Mouse (Mus musculus) embryonic facial prominence, embryonic 13.5 days (tissue): ENCODE results near the gene Carmil2. TPM values are rescaled to one million over a fixed set of nuclear protein-coding genes. Genes with fewer than 3 reads are reported as not detected.

Source experiments
- ATAC-seq: fragments of 200-750 bp; cut with Nextera tagmentation; 2 replicates; pipeline ENCODE4 v1.8.0; 2017; ENCODE audit warnings: low read depth; ENCODE audit not compliant: insufficient number of reproducible peaks, insufficient read depth, low FRiP score, low TSS enrichment
- H3K27ac ChIP-seq: fragments of 300-500 bp; sonication (generic); 2 replicates; pipeline ENCODE4 v1.5.1; 2015; ENCODE audit warnings: moderate library complexity, mild to moderate bottlenecking, inconsistent platforms
- H3K27me3 ChIP-seq: fragments of 300-500 bp; sonication (generic); 2 replicates; pipeline ENCODE4 v1.6.1; 2015; ENCODE audit warnings: mild to moderate bottlenecking, inconsistent platforms
- H3K36me3 ChIP-seq: fragments of 300-500 bp; sonication (generic); 2 replicates; pipeline ENCODE4 v1.6.1; 2015; ENCODE audit warnings: mild to moderate bottlenecking, inconsistent platforms
- H3K4me1 ChIP-seq: fragments of 300-500 bp; sonication (generic); 2 replicates; pipeline ENCODE4 v1.6.1; 2015; ENCODE audit warnings: inconsistent platforms
- H3K4me2 ChIP-seq: fragments of 300-500 bp; sonication (generic); 2 replicates; pipeline ENCODE4 v1.6.1; 2015; ENCODE audit warnings: moderate library complexity, mild to moderate bottlenecking, inconsistent platforms
- H3K4me3 ChIP-seq: fragments of 300-500 bp; sonication (generic); 2 replicates; pipeline ENCODE4 v1.5.1; 2015; ENCODE audit warnings: mild to moderate bottlenecking, inconsistent platforms
- H3K9ac ChIP-seq: fragments of 300-500 bp; sonication (generic); 2 replicates; pipeline ENCODE4 v1.6.1; 2015; ENCODE audit warnings: mild to moderate bottlenecking, inconsistent platforms
- H3K9me3 ChIP-seq: fragments of 300-500 bp; sonication (generic); 2 replicates; pipeline ENCODE4 v1.6.1; 2016; ENCODE audit warnings: inconsistent platforms
- WGBS: fragments of 180-500 bp; shearing (Covaris S2); methylation state at CpG from one replicate; pipeline ENCODE4 v1.1.7; 2015; ENCODE audit warnings: mixed read lengths; 5-methylcytosine and 5-hydroxymethylcytosine counted together
- polyA plus RNA-seq: library from polyadenylated mRNA; unstranded; fragments of >200 nt; fragmentation: Nextera tagmentation; extraction: Ambion mirVana; gene quantifications from 2 replicates; pipeline ENCODE4 v1.2.1, GENCODE M21; 2015

The Carmil2 gene
- polyA plus RNA-seq, 1 experiment from 2014 or later: 0.84 TPM

DNA sequence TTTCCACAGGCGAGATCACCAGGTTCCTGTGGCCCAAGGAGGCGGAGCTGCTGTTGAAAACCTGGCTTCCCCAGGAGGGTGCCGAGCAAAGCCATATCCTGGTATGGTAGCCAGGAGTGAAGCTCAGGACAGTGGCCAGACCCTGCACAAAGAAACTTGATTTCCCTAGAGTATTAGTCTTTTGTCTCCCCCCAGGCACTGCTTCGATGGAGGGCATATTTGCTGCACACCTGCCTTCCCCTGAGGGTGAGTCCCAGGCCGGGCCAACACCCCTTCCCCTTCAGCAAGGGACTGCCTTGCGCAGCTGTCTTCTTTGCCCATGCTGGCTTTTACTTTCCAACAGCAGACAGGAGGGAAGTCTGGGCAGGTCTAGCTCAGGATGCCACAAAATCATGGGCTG is 477 bp downstream of the Carmil2 start:
- H3K4me2 ChIP-seq: no peak overlapping the region
- H3K9me3 ChIP-seq: no peaks in the 10 kb centered on the region
- H3K27ac ChIP-seq: no peak overlapping the region
- peaks cover 26% of the 10 kb centered on the region for H3K36me3 ChIP-seq
- no peak for ATAC-seq
- no peak overlapping the region for H3K4me3 ChIP-seq
- WGBS: 55% methylated on average over 6 of the region's 6 CpGs
- H3K9ac ChIP-seq: no peak overlapping the region
- peaks cover 9% of the 10 kb centered on the region; the same call in 1 of the 2 replicates for H3K4me1 ChIP-seq
- H3K27me3 ChIP-seq: no peaks in the 10 kb centered on the region

DNA sequence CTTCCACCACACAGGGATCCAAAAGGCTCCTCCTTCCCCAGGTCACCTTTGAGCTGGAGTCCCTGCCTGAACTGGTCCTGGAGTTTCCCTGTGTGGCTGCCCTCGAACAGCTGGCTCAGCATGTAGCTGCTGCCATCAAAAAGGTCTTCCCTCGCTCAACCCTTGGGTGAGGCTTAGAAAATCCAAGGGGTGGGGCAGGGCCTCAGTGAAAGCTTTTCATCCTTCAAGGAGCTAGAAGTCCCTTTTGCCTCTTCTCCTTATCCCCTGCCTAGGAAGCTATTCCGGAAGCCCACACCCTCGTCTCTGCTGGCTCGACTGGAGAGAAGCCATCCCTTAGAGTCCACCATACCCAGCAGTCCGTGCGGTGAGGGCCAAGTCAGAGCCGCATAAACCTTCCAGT is 1.4 kb downstream of the Carmil2 start:
- no peak for ATAC-seq
- 70% methylated on average over 8 of the region's 8 CpGs for WGBS

DNA sequence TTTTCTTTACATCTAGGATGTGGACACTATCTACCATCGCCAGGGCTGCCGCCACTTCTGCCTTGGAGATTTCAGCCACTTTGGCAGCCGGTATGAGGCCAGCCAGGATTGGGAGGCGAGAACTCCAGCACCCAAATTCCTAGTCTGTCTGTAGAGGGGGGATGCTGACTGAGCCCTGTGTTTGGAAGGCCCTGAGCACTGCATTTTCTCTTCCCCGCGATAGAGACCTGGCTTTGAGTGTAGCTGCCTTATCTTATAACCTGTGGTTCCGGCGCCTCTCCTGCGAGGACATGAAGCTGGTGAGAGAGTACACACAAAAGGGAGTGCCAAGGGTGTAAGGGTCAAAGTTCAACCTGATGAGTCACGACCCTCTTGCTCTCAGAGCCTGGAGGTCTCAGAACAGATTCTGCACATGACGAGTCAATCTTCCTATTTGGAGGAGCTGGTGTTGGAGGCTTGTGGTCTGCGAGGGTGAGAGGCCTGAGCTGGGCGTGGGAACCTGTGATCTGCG is 2.2 kb downstream of the Carmil2 start:
- Histone ChIP-seq H3K9ac (no peak overlapping the region), H3K27me3 (no peaks in the 10 kb centered on the region), H3K4me1 (peaks cover 9% of the 10 kb centered on the region; the same call in 1 of the 2 replicates), H3K36me3 (peaks cover 12% of the 10 kb centered on the region), H3K4me3 (no peak overlapping the region), H3K9me3 (no peaks in the 10 kb centered on the region; the same call in 1 of the 2 replicates), H3K27ac (no peak overlapping the region), H3K4me2 (no peak overlapping the region)
- no peak for ATAC-seq
- WGBS: 68% methylated on average over 14 of the region's 14 CpGs

More for the DNA sequence above, 1.4 kb downstream of the Carmil2 start:
- no peak overlapping the region for H3K9ac ChIP-seq
- no peaks in the 10 kb centered on the region for H3K27me3 ChIP-seq
- H3K9me3 ChIP-seq: no peaks in the 10 kb centered on the region
- peaks cover 17% of the 10 kb centered on the region for H3K36me3 ChIP-seq
- H3K4me3 ChIP-seq: no peak overlapping the region
- no peak overlapping the region for H3K4me2 ChIP-seq
- H3K4me1 ChIP-seq: peaks cover 9% of the 10 kb centered on the region; the same call in 1 of the 2 replicates
- no peak overlapping the region for H3K27ac ChIP-seq

DNA sequence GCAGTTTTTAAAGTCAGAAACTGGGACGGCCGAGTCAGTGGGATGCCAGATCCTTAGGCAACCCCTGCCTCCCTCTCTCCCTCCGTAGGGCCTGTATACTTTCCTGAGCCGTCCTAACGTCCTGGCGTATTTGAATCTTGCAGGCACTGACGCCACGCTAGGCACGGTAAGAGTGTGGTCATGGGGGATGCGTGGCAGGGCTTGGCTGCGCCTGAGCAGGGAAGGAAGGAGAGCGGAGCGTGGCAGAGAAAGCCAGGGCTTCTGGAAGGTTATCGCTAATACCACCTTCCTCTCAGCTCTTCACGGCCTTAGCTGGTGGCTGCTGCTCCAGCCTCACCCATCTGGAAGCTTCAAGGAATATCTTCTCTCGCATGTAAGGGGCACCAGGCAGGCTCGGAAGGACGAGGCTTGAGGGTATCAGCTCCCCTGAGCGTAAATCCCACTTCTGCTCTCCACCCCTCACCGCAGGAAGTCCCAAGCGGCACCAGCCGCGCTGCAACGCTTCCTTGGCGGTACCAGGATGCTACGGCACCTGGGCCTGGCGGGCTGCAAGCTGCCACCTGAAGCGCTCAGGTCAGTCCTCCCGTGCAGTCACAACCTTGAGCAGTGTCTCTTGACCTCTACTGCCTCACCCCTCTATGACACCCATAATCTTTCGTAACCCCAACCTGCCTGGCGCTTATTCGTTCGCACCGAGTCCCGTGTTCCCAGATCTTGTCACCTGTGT is 3.3 kb downstream of the Carmil2 start:
- H3K9me3 ChIP-seq: no peaks in the 10 kb centered on the region; the same call in 1 of the 2 replicates
- peaks cover 3% of the 10 kb centered on the region; the same call in 1 of the 2 replicates for H3K36me3 ChIP-seq
- H3K4me2 ChIP-seq: no peak overlapping the region
- peaks cover 18% of the 10 kb centered on the region for H3K4me1 ChIP-seq
- H3K4me3 ChIP-seq: no peak overlapping the region
- H3K9ac ChIP-seq: 0 out of 2 replicates have a peak overlapping the region, but pooled peaks have one; percentile 32
- H3K27ac ChIP-seq: no peak overlapping the region
- ATAC-seq: no peak
- peaks cover 5% of the 10 kb centered on the region for H3K27me3 ChIP-seq
- WGBS: 61% methylated on average over 35 of the region's 35 CpGs

DNA sequence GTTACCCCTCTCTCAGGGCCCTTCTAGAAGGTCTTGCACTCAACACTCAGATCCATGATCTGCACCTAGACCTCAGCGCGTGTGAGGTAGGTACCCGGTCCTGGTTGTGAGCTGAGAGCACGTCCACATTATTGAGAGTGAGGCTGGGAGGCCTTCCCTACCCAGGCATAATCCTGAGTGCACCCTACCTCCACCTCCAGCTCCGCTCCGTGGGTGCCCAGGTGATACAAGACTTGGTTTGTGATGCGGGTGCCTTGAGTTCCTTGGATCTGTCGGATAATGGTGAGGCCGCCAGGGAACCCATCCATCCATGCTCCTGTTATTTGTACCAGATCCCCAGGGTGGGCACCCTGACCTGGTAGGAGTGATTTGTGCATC is 3.9 kb downstream of the Carmil2 start:
- no peak overlapping the region for H3K9ac ChIP-seq
- WGBS: 87% methylated on average over 9 of the region's 9 CpGs
- H3K36me3 ChIP-seq: peaks cover 3% of the 10 kb centered on the region; the same call in 1 of the 2 replicates
- H3K9me3 ChIP-seq: no peaks in the 10 kb centered on the region; the same call in 1 of the 2 replicates
- no peak overlapping the region for H3K27ac ChIP-seq
- H3K27me3 ChIP-seq: peaks cover 11% of the 10 kb centered on the region
- H3K4me3 ChIP-seq: no peak overlapping the region
- no peak overlapping the region for H3K4me2 ChIP-seq
- no peak for ATAC-seq
- peaks cover 20% of the 10 kb centered on the region for H3K4me1 ChIP-seq

DNA sequence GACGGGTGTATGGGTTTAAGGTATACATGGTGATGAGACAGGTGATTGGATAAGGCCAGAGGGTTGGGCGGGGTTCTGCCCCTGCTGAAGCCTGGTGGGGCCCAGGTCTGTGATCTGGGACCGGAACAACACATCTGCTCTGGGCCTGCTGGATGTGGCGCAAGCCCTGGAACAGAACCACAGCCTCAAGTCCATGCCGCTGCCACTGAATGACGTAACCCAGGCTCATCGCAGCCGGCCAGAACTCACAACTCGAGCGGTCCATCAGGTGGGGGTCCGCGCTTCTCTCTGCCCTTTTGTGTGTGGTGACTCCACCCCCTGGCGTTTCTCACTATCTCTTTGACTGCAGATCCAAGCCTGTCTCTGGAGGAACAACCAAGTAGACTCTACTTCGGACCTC is 4.9 kb downstream of the Carmil2 start:
- Histone ChIP-seq H3K4me3 (no peak overlapping the region), H3K27me3 (peaks cover 17% of the 10 kb centered on the region), H3K9me3 (no peaks in the 10 kb centered on the region; the same call in 1 of the 2 replicates), H3K4me1 (peaks cover 13% of the 10 kb centered on the region), H3K27ac (no peak overlapping the region), H3K9ac (no peak overlapping the region), H3K4me2 (no peak overlapping the region), H3K36me3 (peaks cover 3% of the 10 kb centered on the region; the same call in 1 of the 2 replicates)
- WGBS: 82% methylated on average over 14 of the region's 14 CpGs
- no peak for ATAC-seq

DNA sequence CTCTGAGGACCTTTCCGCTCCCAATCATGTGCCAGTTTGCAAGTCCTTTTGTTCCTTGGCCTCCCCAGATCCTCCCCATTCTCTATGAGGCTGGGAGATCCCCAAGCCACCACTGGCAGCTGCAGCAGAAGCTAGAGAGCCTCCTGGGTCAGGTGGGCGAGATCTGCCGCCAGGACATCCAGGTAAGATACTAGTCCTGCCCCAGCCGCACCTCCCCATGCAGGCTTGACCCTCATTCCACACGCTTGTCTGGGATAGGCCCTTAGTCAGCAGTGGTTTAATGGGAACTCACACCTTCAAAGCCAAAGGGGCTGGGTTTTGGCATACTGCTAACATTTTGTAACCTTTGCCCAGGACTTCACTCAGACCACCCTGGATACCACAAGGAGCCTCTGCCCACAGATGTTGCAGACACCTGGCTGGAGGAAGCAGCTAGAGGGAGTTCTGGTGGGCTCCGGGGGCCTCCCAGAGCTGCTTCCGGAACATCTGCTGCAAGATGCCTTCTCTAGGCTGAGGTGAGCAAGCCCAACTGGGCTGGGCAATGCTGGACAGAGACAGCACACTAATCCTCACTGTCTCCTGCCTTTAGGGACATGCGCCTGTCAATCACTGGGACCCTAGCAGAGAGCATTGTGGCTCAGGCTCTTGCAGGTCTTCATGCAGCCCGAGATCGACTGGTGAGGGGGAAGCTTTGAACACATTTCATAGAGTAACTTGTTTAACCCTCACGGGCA is 6.5 kb downstream of the Carmil2 start:
- WGBS: 96% methylated on average over 11 of the region's 11 CpGs
- ATAC-seq: no peak
- Histone ChIP-seq H3K9ac (no peak overlapping the region), H3K4me3 (no peak overlapping the region), H3K27me3 (peaks cover 17% of the 10 kb centered on the region), H3K4me1 (peaks cover 11% of the 10 kb centered on the region), H3K27ac (no peak overlapping the region), H3K9me3 (no peaks in the 10 kb centered on the region; the same call in 1 of the 2 replicates), H3K36me3 (peaks cover 17% of the 10 kb centered on the region), H3K4me2 (no peak overlapping the region)

DNA sequence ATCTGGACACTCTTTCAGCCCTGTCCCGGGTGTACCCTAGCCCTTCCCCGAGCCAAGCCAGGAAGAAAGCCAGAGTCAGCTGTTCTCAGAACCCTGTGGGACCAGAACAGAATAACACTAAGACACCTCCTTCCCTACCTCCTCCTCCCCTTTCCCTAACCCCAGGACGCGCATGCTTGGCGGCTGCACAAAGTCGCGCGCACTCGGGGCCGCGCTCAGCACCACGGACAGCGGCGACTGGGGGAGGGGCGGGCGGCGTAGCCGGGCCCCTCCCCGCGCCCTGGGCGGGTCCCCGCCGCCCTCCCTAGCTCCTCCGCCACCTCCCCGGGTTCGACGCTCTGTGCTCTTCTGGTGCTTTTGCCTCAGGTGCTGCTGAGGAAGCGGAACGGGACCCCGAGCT is 7.6 kb downstream of the Carmil2 start:
- peak overlapping the region; percentile 96 for H3K4me2 ChIP-seq
- no peak for ATAC-seq
- peaks cover 17% of the 10 kb centered on the region for H3K27me3 ChIP-seq
- no peaks in the 10 kb centered on the region; the same call in 1 of the 2 replicates for H3K9me3 ChIP-seq
- peaks cover 11% of the 10 kb centered on the region for H3K4me1 ChIP-seq
- 2% methylated on average over 30 of the region's 30 CpGs for WGBS
- peaks cover 27% of the 10 kb centered on the region for H3K36me3 ChIP-seq
- H3K4me3 ChIP-seq: peak overlapping the region; percentile 50
- H3K9ac ChIP-seq: peak overlapping the region; percentile 67
- H3K27ac ChIP-seq: no peak overlapping the region

DNA sequence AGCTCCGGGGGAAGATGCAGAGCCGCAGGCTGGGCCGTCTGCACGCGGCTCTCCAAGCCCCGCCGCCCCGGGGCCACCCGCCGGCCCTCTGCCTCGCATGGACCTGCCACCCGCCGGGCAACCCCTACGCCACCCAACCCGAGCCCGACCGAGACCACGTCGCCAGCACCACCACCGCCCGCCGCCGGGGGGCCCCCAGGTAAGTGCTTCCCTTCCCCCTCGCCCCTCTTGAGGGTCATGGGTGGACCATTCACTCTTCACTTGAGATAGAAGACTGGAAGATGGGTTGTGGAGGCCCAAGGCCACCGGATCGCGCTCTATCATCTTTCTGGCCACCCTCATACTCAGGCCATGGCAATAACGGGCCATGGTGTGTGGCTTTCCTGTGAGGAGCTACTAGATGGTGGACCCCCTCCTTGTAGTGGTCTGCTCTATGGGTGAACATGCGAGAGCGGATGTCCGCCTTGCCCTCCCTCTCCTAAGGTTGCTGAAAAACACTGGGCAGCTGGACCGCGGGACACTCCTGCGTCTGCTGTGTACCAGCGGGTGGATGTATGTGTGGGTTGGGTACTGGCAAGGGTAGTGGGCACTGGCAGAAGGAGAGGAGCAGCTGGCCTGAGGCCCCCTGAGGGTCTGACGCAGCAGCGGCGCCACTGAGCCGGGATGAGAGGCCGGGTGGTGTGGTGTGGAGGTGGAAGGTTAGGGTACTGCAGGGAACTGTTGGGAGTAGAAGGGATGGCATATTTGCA is 8.2 kb downstream of the Carmil2 start:
- peaks cover 11% of the 10 kb centered on the region for H3K4me1 ChIP-seq
- H3K27ac ChIP-seq: no peak overlapping the region
- peak overlapping the region; percentile 50 for H3K4me3 ChIP-seq
- ATAC-seq: no peak
- peaks cover 29% of the 10 kb centered on the region for H3K36me3 ChIP-seq
- peak overlapping the region; percentile 67 for H3K9ac ChIP-seq
- peak overlapping the region; percentile 96 for H3K4me2 ChIP-seq
- H3K9me3 ChIP-seq: no peaks in the 10 kb centered on the region; the same call in 1 of the 2 replicates
- peaks cover 17% of the 10 kb centered on the region for H3K27me3 ChIP-seq
- WGBS: 8% methylated on average over 40 of the region's 40 CpGs

DNA sequence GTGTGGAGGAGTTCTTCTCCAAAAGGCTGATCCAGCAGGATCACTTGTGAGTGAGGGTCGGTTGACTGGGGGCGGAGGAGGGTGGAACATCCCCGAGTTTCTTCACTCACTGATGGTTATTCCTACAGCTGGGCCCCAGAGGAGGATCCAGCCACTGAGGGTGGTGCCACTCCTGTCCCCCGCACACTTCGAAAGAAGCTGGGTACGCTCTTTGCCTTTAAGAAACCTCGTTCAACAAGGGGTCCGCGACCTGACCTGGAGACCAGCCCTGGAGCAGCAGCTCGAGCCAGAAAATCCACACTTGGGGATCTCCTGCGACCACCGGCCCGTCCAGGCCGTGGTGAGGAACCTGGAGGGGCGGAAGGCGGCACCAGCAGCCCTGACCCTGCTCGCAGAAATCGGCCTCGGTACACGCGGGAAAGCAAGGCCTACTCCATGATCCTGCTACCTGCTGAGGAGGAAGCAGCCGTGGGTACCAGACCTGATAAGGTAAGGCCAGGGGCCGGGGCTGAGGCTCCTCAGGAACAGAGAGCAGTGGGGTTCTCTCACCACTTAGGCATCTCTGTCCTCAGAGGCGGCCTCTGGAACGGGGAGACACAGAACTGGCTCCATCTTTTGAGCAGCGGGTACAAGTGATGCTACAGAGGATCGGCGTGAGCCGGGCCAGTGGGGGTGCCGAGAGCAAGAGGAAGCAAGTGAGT is 9.2 kb downstream of the Carmil2 start:
- Histone ChIP-seq H3K9ac (0 out of 2 replicates have a peak overlapping the region, but pooled peaks have one; percentile 2), H3K27me3 (peaks cover 17% of the 10 kb centered on the region), H3K36me3 (peaks cover 29% of the 10 kb centered on the region), H3K4me2 (no peak overlapping the region), H3K9me3 (no peaks in the 10 kb centered on the region; the same call in 1 of the 2 replicates), H3K4me1 (peaks cover 18% of the 10 kb centered on the region), H3K27ac (no peak overlapping the region), H3K4me3 (no peak overlapping the region)
- ATAC-seq: no peak
- 79% methylated on average over 30 of the region's 30 CpGs for WGBS
